Mouse (Mus musculus) megakaryocyte, embryonic 14.5 days (primary cell): ENCODE data around the gene Pipox.

Source experiments
- FLI1 ChIP-seq: IDR thresholded peaks from 2 replicates; pipeline ENCODE4 v1.6.1; 2012; ENCODE audit warnings: low read length, inconsistent platforms, mixed read lengths
- GATA1 ChIP-seq: IDR thresholded peaks from 3 replicates; pipeline ENCODE4 v1.6.1; 2012; ENCODE audit warnings: mixed read lengths, low read length, inconsistent platforms, borderline replicate concordance

DNA sequence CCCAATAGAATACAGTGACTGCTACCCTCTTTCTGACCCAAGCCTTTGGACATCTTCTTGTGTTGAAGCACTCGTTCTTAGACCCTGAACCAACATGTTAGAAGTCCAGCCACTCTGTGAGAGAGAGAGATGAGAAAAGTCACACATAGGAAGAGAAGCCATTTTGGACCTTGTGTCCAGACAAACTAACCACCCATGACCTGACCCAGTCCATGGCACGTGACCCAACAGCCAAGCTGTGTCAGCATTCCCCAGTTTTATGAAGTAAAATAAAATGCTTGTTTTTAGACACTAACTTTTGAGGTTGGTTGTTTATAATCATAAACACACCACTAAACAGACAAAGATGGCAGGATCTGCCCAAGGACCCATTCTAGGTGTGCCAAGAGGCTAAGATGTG is 1.1 kb upstream of the Pipox start:
- no peak for TF ChIP-seq GATA1
- TF ChIP-seq FLI1: no peak
